Mouse (Mus musculus) lung, postnatal 0 days (tissue): ENCODE measurements around the gene Dnajb8. TPM values are rescaled to one million over a fixed set of nuclear protein-coding genes. Genes with fewer than 3 reads are reported as not detected.

Experiments used
- ATAC-seq: fragments of 200-750 bp; cut with Nextera tagmentation; 2 replicates; pipeline ENCODE4 v1.8.0; 2017; ENCODE audit warnings: moderate library complexity
- DNase-seq: peaks from one replicate; pipeline ENCODE4 v3.0.0-alpha.2; 2016; ENCODE audit warnings: low spot score
- H3K27ac ChIP-seq: fragments of 300-500 bp; sonication (generic); 2 replicates; pipeline ENCODE4 v1.5.1; 2014; ENCODE audit warnings: antibody characterized with exemption, mild to moderate bottlenecking, low read length, mixed read lengths
- H3K27me3 ChIP-seq: fragments of 300-500 bp; sonication (generic); replicated peaks from 2 replicates; pipeline ENCODE4 v1.6.1; 2014; ENCODE audit warnings: low read length, mixed read lengths; ENCODE audit not compliant: insufficient read depth
- H3K36me3 ChIP-seq: fragments of 300-500 bp; sonication (generic); 2 replicates; pipeline ENCODE4 v1.6.1; 2014; ENCODE audit warnings: low read length, mixed read lengths; ENCODE audit not compliant: insufficient read depth
- H3K4me1 ChIP-seq: fragments of 300-500 bp; sonication (generic); 2 replicates; pipeline ENCODE4 v1.6.1; 2014; ENCODE audit warnings: antibody characterized with exemption, low read depth, low read length, mixed read lengths; ENCODE audit not compliant: insufficient read depth
- H3K4me2 ChIP-seq: fragments of 300-500 bp; sonication (generic); replicated peaks from 2 replicates; pipeline ENCODE4 v1.6.1; 2014; ENCODE audit warnings: low read depth, mild to moderate bottlenecking, low read length, moderate library complexity, mixed read lengths
- H3K4me3 ChIP-seq: fragments of 300-500 bp; sonication (generic); 2 replicates; pipeline ENCODE4 v1.5.1; 2014; ENCODE audit warnings: low read depth, low read length
- H3K9ac ChIP-seq: fragments of 300-500 bp; sonication (generic); replicated peaks from 2 replicates; pipeline ENCODE4 v1.6.1; 2014; ENCODE audit warnings: low read depth, mild to moderate bottlenecking
- H3K9me3 ChIP-seq: fragments of 300-500 bp; sonication (generic); 2 replicates; pipeline ENCODE4 v1.6.1; 2016; ENCODE audit warnings: low read length, mixed read lengths
- CTCF ChIP-seq: IDR thresholded peaks from 2 replicates; pipeline ENCODE4 v1.5.1; 2016; ENCODE audit warnings: antibody characterized with exemption, mild to moderate bottlenecking
- EP300 ChIP-seq: IDR thresholded peaks from 2 replicates; pipeline ENCODE4 v1.6.1; 2016; ENCODE audit warnings: antibody characterized with exemption, mild to moderate bottlenecking, control low read depth
- WGBS: fragments of 180-500 bp; shearing (Covaris S2); extraction: QIAGEN DNeasy Blood & Tissue Kit; methylation state at CpG from one replicate; pipeline ENCODE4 v1.1.7; 2014; 5-methylcytosine and 5-hydroxymethylcytosine counted together
- polyA plus RNA-seq: library from polyadenylated mRNA; unstranded; fragments of >200 nt; fragmentation: Nextera tagmentation; extraction: Ambion mirVana; gene quantifications from 2 replicates; pipeline ENCODE4 v1.2.1, GENCODE M21; 2015

Gene Dnajb8
- polyA plus RNA-seq, 1 experiment from 2014 or later, result not detected

GRCm38 (mm10) chr6:88190310-88191023, 31.6 kb upstream of the Dnajb8 start:
- Histone ChIP-seq H3K36me3 (no peaks in the 10 kb centered on the region), H3K9me3 (no peaks in the 10 kb centered on the region), H3K27me3 (peaks cover 53% of the 10 kb centered on the region), H3K4me2 (no peak overlapping the region; the same call in 1 of the 2 replicates), H3K27ac (no peak overlapping the region), H3K9ac (no peak overlapping the region), H3K4me1 (peaks cover 4% of the 10 kb centered on the region; the same call in 1 of the 2 replicates), H3K4me3 (peak overlapping the region; percentile 38; the same call in 1 of the 2 replicates)
- DNase-seq (no peak), ATAC-seq (no peak)
- 10% methylated on average over 49 of the region's 49 CpGs for WGBS
- TF ChIP-seq EP300, result no peak
- TF ChIP-seq CTCF, result no peak

- Histone ChIP-seq H3K9me3 (no peaks in the 10 kb centered on the region), H3K36me3 (no peaks in the 10 kb centered on the region), H3K4me2 (no peak overlapping the region), H3K27me3 (peaks cover 58% of the 10 kb centered on the region), H3K9ac (no peak overlapping the region), H3K27ac (no peak overlapping the region), H3K4me1 (peaks cover 4% of the 10 kb centered on the region; the same call in 1 of the 2 replicates), H3K4me3 (no peak overlapping the region)
- ATAC-seq, result no peak
- no peak for DNase-seq
- 36% methylated on average over 6 of the region's 6 CpGs for WGBS
- TF ChIP-seq CTCF, result no peak
Measured at GRCm38 (mm10) chr6:88191024-88191365, 31.1 kb upstream of the Dnajb8 start.

- no peak overlapping the region for H3K4me2 ChIP-seq
- TF ChIP-seq EP300, result no peak
- 34% methylated on average over 4 of the region's 4 CpGs for WGBS
- no peak for ATAC-seq
- no peaks in the 10 kb centered on the region for H3K9me3 ChIP-seq
- DNase-seq, result no peak
- H3K27me3 ChIP-seq, result peaks cover 64% of the 10 kb centered on the region
- no peak overlapping the region for H3K9ac ChIP-seq
- H3K4me1 ChIP-seq, result peaks cover 4% of the 10 kb centered on the region; the same call in 1 of the 2 replicates
- no peak overlapping the region for H3K27ac ChIP-seq
- H3K36me3 ChIP-seq, result no peaks in the 10 kb centered on the region
- H3K4me3 ChIP-seq, result no peak overlapping the region
Measured at GRCm38 (mm10) chr6:88191411-88192070, 30.5 kb upstream of the Dnajb8 start.

- H3K27me3 ChIP-seq, result peaks cover 75% of the 10 kb centered on the region
- H3K9me3 ChIP-seq, result no peaks in the 10 kb centered on the region
- WGBS, result 38% methylated on average over 8 of the region's 8 CpGs
- H3K9ac ChIP-seq, result no peak overlapping the region
- ATAC-seq (no peak), DNase-seq (no peak)
- H3K4me2 ChIP-seq, result no peak overlapping the region
- no peak overlapping the region for H3K4me3 ChIP-seq
- no peaks in the 10 kb centered on the region for H3K36me3 ChIP-seq
- TF ChIP-seq CTCF, result no peak
- no peak for TF ChIP-seq EP300
- no peak overlapping the region for H3K27ac ChIP-seq
- peaks cover 13% of the 10 kb centered on the region; the same call in 1 of the 2 replicates for H3K4me1 ChIP-seq
Measured at GRCm38 (mm10) chr6:88192756-88193155, 29.3 kb upstream of the Dnajb8 start.

- no peak within 1 kb of the TSS for H3K27ac ChIP-seq
- H3K9ac ChIP-seq, result peak within 1 kb of the TSS; percentile 24; the same call in 1 of the 2 replicates
- peaks cover 18% of the 10 kb centered on the region; the same call in 1 of the 2 replicates for H3K4me1 ChIP-seq
- peaks cover 83% of the 10 kb centered on the region for H3K27me3 ChIP-seq
- ATAC-seq (peak; percentile 18; the same call in 1 of the 2 replicates), DNase-seq (peak; percentile 38)
- peak within 1 kb of the TSS; percentile 40 for H3K4me3 ChIP-seq
- H3K9me3 ChIP-seq, result no peaks in the 10 kb centered on the region
- peak within 1 kb of the TSS; percentile 69 for H3K4me2 ChIP-seq
- no peaks in the 10 kb centered on the region for H3K36me3 ChIP-seq
- TF ChIP-seq EP300, result no peak
- TF ChIP-seq CTCF, result peak; percentile 26; the same call in 1 of the 2 replicates
- WGBS, result 2% methylated on average over 51 of the region's 57 CpGs
Measured at GRCm38 (mm10) chr6:88193433-88194052, 28.5 kb upstream of the Dnajb8 start, which contains the start of gene Gata2. TSS of gene Gata2 (plus strand) at chr6:88193891.
